Mouse (Mus musculus): ENCODE data around the gene Ak5.
A peak's percentile ranks its signal among the peaks of the same experiment; 100 is the strongest.
"Not testable (repeated sequence)": the region's sequence is repeated elsewhere in the genome, so short reads cannot be mapped to it uniquely, and the experiment has no call there.

Ak5 gene

GRCm38 (mm10) chr3:152474582-152475277 is 193.4 kb downstream of the Ak5 start:
- DNase-seq: peak; percentile 62 to 82

- DNase-seq: peak; percentile 43 to 51
Measured at GRCm38 (mm10) chr3:152472676-152473075, 195.5 kb downstream of the Ak5 start.

- DNase-seq: no peak
Measured at GRCm38 (mm10) chr3:152470347-152470746, 197.8 kb downstream of the Ak5 start.

- no peak for DNase-seq
Measured at GRCm38 (mm10) chr3:152469423-152470200, 198.5 kb downstream of the Ak5 start.

GRCm38 (mm10) chr3:152468569-152469041 is 199.6 kb downstream of the Ak5 start:
- no peak for DNase-seq

GRCm38 (mm10) chr3:152468032-152468431 is 200.1 kb downstream of the Ak5 start:
- DNase-seq: no peak

- no peak for DNase-seq
Measured at GRCm38 (mm10) chr3:152467312-152467711, 200.8 kb downstream of the Ak5 start.

- DNase-seq: no peak
Measured at GRCm38 (mm10) chr3:152466849-152467248, 201.3 kb downstream of the Ak5 start.

GRCm38 (mm10) chr3:152465338-152465737 is 202.8 kb downstream of the Ak5 start:
- no peak for DNase-seq

- DNase-seq: no peak
Measured at GRCm38 (mm10) chr3:152464462-152464861, 203.7 kb downstream of the Ak5 start.

GRCm38 (mm10) chr3:152462900-152463299 is 205.3 kb downstream of the Ak5 start:
- DNase-seq: no peak

- DNase-seq: no peak
Measured at GRCm38 (mm10) chr3:152462038-152462547, 206.1 kb downstream of the Ak5 start.

- DNase-seq: no peak
Measured at GRCm38 (mm10) chr3:152460802-152461201, 207.4 kb downstream of the Ak5 start.

- DNase-seq: not testable (repeated sequence)
Measured at GRCm38 (mm10) chr3:152458875-152459274, 209.3 kb downstream of the Ak5 start.

- DNase-seq: no peak
Measured at GRCm38 (mm10) chr3:152457308-152458035, 210.7 kb downstream of the Ak5 start.

- no peak for DNase-seq
Measured at GRCm38 (mm10) chr3:152453163-152453562, 215.0 kb downstream of the Ak5 start.

GRCm38 (mm10) chr3:152446966-152447365 is 221.2 kb downstream of the Ak5 start:
- DNase-seq: no peak

GRCm38 (mm10) chr3:152444114-152444513 is 224.0 kb downstream of the Ak5 start:
- DNase-seq: no peak

GRCm38 (mm10) chr3:152442795-152443194 is 225.4 kb downstream of the Ak5 start:
- DNase-seq: no peak

GRCm38 (mm10) chr3:152438068-152438467 is 230.1 kb downstream of the Ak5 start:
- no peak for DNase-seq

GRCm38 (mm10) chr3:152435590-152435989 is 232.6 kb downstream of the Ak5 start:
- DNase-seq: no peak

GRCm38 (mm10) chr3:152432677-152433076 is 235.5 kb downstream of the Ak5 start:
- DNase-seq: no peak

- DNase-seq: no peak
Measured at GRCm38 (mm10) chr3:152428925-152429324, 239.2 kb downstream of the Ak5 start.

All from cerebellum, postnatal 14 days (tissue).